Mouse (Mus musculus): ENCODE measurements around the gene Vps11.
"Not testable (repeated sequence)": the region's sequence is repeated elsewhere in the genome, so short reads cannot be mapped to it uniquely, and the experiment has no call there.

Gene Vps11

DNA sequence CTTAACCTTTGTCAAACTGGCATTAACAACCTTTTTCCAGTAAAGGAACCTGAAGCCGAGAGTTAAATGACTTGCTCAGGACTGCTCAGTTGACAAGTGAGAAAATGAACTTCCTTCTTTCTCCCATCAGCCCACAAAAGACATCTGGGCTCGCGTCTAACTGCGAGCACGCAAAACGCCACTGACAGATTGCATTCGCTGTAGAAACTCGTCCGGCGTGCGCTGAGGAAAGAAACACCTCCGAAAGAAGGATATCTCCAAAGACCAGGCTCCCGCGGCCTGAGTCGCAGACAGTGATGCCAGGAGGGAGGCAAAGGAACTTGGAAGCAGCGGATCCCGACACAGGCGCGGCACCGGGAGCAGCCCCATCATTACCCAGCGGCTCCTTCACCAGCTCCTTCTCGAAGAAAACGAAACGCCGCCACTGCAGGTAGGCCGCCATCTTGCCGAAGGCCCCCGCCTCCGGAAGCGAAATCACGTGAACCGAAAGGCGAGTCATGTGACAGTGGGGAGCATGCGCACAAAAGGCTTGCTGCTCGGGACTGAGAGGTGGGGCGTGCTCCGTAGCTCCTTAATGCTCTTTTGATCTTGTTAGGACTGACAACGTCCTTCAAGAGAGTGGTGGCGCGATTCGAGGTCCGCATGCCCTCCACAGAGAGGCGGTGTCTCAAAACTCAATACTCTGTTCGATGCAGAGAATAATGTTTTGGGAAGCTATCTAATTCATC, at the start of gene Vps11:
Vps11 (minus strand) TSS at position 481 of the 728 bp plus-strand sequence.
- DNase-seq (ENCODE audit: low read depth, low spot score) = peak; percentile 99

DNA sequence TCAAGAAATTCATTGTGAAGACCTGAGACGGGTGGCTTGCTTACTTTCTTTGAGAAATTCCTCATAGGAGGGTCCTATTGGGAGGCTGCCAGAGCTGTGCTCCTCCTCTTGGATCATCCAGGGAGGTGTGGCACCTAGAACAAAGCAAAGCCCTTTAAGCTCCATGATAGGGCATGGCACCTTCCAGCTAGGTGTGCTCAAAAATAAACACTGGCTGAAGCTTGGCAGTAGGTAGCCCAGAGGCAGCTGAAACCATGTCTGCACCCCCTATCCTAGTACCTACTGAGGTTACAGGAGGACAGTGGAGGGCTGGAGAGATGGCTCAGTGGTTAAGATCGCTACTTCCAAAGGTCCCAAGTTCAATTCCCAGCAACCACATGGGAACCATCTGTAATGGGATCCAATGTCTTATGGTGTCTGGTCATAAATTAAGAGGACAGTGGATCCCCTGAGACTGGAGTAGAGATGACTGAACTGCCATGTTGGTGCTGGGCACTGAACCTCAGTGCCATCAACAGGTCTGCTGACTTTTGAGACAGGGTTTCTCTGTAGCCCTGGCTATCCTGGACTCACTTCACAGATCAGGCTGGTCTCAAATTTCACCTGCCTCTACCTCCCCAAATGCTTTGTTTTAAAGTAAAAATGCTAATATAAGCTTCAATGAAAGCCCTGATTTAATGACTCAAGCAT, 49.3 kb upstream of the Vps11 start:
- no peak for DNase-seq (ENCODE audit: low read depth, low spot score)

DNA sequence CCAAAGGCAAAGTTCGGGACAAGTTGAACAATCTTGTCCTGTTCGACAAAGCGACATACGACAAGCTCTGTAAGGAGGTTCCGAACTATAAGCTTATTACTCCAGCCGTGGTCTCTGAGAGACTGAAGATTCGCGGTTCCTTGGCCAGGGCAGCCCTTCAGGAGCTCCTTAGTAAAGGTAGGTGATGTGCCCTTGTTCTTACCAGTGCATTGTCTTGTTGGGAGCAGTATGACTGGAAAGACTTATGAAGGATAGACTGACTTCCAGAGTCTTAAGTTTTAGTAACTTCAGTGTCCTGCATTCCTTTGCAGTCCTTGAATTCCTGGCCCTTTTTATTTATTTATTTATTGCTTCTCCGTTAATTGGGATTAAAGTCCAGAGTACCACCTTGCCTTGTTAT, 47.2 kb upstream of the Vps11 start:
- DNase-seq (ENCODE audit: low read depth, low spot score) = not testable (repeated sequence)

DNA sequence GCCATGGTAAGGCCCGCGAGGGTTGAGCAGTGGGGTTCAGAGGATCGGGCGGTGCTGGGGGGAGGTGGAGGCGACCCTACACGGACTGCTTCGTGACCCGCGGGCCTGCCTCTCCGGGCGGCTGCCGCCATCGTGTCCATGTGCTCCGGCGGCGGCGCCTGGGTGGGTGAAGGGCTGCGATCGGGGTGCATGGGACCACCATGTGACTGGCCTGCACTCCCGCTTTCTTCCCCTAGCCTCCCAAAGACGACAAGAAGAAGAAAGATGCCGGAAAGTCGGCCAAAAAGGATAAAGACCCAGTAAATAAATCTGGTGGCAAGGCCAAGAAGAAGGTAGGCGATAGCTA, 46.3 kb upstream of the Vps11 start:
- DNase-seq (ENCODE audit: low read depth, low spot score) = no peak

DNA sequence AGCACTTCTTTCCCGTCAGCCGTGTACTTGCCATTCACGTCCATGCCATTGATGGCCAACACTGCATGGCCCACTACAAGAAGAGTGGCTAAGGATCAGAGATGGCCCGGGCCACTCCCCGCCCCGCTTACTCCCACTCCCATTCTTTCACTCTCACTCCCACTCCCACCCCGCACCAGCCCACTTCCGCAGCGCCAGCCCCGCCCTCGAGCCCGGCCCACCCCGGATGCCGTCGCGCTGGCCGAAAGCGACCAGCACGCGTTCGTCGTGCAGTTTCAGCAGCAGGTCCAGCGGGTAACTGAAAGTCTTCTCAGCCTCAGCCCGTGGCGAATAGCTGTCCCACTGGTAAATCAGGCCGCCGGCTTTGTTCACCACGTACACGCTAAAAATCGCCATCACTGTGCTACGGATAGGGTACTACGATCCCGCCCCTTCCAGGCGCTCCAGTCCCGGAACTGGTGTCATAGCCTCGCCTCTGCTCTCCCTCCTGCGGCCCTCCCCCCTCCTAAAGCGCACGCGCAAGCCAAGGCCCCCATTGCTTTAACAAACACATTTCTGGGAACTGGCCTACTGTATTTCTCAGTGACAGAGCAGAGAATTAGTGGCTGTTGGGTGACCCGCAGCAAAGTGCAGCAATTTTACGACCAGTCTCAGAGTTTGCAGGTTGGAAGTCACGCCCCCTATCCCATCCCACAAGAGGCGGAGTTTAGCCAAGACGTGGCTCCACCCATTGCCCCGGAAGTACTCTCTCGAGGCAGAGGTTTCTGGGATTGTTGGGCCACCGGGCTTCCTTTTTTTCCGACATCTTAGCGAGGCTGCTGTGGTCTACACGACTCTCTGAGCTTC, 45.7 kb upstream of the Vps11 start, which contains the start of the genes Rps25 and Trappc4:
Rps25 (plus strand) TSS at position 234 of the 846 bp plus-strand sequence.
Trappc4 (minus strand) TSS at position 695 of the 846 bp plus-strand sequence.
- peak; percentile 95 for DNase-seq (ENCODE audit: low read depth, low spot score)

DNA sequence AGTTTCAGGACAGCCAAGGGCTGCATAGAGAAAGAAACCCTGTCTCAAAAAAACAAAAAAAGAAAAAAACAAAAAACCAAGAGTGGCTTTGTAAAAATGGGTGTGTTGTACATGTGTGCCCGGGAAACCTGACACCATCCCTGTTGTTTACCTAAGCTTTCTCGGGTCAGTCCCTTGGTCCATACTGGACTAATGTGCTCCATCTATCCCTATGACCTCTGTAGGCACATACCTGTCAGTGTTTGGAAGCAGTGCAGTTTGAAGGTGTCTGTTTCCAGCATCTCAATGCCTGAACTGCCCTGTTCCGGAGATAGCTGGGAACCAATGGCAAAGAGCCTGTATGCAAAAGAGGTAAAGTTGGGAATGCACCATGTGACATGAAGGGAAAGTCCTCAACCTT, 43.5 kb upstream of the Vps11 start:
- no peak for DNase-seq (ENCODE audit: low read depth, low spot score)

DNA sequence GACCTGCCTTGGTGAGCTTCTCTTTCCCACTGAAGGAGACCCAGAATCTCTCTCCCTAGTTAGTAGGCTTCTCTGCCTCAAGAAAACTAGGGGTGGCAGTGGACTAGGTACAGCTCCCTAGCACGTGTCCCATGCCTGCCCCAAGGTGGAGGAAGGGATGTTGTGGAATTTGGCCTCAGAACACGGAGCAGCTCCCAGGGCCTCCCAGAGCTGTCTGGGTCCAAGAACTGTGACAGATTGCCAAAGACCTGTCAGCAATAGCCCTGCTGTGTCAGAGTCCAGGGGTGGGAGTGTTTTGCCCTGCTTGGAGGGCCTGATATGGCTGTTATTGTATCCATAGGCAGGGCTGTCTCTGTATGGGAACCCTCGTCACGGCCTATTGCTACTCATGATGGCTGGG, 39.6 kb upstream of the Vps11 start:
- DNase-seq (ENCODE audit: low read depth, low spot score) = no peak

DNA sequence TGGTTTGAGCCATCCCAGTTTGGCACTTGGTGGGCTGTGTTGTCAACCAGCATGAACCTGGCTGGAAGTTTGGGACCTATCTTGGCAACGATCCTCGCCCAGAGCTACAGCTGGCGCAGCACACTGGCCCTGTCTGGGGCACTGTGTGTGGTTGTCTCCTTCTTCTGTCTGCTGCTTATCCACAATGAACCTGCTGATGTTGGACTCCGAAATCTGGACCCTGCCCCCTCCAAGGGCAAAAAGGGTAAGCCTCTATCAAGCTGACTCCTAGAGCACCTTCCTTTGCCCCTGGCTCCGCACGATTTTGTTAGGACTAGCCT, 38.3 kb upstream of the Vps11 start:
- DNase-seq (ENCODE audit: low read depth, low spot score) = no peak

DNA sequence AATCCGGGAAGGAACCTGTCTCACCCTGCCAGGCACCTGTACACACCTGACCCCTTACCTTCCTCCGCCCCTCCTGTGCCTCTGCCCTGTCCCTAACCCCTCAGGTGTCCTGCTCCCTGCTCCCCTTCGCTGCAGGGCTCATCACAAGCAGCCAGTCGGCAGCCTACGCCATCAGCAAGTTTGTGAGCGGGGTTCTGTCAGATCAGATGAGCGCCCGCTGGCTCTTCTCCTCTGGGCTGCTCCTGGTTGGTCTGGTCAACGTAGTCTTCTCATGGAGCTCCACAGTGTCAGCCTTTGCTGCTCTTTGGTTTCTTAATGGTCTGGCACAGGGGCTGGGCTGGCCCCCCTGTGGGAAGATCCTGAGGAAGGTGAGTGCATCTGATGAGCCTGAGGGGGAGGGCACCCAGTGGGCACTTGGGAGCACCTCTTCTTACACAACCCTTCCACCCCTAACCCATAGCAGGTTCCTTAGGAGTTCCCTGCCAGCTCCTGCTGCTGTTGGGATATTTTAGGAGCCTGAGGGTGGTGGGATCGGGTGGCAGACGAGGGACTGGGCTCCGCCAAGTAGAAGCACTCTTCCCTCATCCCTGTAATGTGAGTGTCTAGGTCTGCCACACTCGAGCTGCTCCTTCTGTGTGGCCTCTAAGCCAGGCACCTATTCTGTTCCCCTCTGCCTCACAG, 37.8 kb upstream of the Vps11 start:
- no peak for DNase-seq (ENCODE audit: low read depth, low spot score)

DNA sequence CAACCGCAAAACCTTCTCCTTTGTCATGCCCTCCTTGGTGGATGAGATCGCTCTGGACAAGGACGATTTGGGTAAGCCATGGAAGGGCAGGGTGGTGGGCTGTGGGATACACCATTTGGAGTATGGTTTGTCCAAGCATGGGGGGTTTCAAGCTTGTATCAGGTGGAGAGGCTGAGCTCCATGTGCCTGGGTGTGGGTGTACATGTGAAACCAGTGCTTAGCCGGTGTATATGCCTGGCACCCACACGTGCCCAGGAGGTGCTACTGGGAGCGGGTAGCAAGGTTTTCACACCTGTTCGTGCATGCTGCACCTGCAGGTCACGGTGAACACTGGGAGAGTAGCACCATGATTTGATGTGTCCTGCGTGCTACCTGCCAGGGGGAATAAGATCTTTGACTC, 37.1 kb upstream of the Vps11 start:
- no peak for DNase-seq (ENCODE audit: low read depth, low spot score)

DNA sequence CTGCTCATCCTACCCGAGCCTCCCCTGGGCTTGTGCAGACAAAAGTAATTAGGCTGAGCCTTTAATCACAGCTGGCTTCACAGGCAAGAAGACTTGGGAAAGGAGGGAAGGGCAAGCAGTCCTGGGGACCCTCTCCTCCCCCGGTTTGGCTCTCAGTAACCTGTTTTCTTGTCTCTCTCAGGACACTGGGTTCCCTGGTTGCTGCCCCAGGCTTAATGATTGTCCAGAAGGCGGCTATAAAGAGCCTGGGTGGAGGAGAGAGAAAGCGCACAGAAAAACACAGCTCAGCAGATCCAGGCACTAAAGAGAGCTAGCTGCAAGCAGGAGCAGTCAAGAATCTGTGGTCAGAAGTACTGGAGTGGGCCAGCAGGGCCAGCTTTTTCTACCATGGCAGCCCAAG, 36.6 kb upstream of the Vps11 start:
- no peak for DNase-seq (ENCODE audit: low read depth, low spot score)

DNA sequence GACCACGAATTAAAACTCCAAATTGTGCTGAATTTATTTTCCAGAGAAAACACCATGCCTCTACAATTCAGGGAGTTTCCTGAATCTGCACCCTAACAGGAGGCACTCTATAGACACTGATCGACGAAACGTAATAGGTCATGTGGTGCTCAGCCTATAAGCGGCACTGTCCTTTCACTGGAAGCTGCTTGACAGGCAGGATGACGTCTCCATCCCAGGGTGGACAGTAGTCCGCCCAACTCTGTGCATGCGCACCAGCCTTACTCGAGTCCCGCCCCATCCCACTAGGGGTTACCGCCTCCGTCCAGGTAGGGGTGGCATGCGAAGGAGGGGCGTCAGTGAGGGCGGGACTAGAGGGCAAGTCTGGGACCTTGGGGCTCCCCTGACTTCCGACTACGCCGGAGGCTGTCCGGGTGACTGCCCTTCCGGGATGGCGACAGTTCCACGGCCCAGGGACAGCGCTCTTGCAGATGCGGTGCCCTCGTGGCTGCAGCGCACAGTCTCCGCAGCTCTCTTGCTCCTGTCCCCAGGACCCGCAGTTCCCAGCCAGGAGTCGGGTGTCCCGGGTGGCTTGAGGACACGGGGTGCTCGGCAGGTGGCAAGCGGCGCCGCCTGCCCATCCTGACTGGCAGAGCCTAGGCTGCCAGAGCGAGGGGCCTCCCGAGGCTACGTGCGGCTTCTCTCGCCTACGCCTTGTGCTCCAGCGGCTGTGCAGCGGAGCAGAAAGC, 35.4 kb upstream of the Vps11 start, which contains the start of gene Slc37a4:
Slc37a4 (plus strand) TSS at position 169 of the 728 bp plus-strand sequence.
- peak; percentile 94 for DNase-seq (ENCODE audit: low read depth, low spot score)

DNA sequence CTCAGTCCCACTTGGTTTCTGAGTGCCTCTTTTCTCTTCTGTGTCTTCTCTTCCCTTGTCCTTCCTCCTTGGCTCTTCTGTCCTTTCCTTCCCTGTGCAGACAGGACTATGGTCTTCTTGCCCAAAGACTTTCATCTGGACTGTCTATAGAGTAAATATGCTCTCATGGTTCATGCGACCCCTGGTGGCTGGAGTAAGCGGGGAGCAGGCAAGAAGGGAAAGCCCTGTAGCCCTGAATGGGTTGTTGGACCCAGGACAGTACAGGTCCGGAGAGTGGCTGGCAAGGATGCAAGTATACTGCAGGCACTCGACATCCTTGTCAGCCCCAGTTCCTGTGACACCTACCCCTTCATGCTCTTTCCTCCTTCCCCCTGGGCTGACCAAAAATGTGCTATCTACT, 30.0 kb upstream of the Vps11 start:
- DNase-seq (ENCODE audit: low read depth, low spot score) = peak; percentile 80

DNA sequence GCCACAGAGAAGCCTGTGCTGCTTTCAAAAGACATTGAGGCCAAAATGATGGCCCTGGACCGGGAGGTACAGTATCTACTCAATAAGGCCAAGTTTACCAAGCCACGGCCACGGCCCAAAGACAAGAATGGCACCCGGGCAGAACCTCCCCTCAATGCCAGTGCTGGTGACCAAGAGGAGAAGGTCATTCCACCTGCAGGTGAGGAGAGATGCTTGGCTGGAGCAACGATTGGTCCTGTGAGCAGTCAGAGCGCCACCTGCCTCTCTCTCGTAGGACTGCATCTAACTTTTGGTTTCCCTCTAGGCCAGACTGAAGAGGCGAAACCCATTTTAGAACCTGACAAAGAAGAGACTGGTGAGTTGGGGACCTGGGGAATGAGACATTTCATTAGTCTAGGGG, 27.8 kb upstream of the Vps11 start:
- DNase-seq (ENCODE audit: low read depth, low spot score) = peak; percentile 80

DNA sequence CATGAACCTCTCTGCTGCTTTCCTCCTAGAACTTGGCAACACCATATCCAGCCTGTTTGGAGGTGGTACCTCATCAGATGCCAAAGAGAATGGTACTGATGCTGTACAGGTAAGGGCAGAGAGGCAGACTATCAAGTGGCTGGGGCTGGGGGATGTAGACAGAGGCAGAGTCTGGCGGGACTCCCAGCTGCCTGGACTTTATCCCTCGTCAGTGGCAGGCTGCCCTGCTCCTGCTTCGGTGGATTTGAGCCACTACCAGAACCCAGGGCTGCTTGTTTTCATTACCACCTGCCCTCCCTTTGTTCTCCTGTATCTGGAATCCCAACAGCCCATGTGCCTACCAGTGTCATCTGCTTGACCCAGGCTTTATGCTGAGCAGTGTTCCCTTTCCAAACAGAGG, 25.8 kb upstream of the Vps11 start:
- DNase-seq (ENCODE audit: low read depth, low spot score) = no peak

DNA sequence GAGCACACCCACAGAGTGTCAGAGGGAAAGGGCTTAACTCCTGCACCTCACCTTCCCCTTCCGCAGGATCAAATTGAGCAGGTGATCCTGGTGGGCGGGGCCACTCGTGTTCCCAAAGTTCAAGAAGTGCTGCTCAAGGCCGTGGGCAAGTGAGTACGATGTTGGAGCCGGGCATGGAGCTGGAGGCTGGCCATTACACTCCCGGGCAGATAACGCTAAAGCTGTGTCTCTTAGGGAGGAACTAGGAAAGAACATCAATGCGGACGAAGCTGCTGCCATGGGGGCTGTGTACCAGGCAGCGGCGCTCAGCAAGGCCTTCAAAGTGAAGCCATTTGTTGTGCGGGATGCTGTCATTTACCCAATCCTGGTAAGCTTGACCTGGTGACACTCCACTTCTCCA, 23.1 kb upstream of the Vps11 start:
- DNase-seq (ENCODE audit: low read depth, low spot score) = no peak

DNA sequence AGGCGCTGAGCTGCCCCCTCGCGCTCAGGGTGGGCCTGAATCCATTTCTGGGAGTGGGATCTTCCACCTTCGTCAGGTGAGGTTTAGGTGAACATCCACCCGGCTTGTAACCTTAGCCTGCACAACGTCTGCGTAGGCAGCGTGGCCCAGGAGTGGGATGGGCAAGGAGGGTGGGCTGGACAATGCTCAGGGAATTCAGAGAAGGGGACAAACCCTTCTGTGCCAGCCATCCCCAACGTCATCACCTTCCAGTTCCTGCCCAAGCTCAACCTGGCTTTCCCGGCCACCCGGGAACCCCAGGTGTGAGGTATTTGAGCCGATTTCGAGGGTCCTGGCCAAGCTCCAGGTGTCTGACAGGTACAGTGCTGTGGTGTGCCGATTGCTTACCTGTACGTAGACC, 18.4 kb upstream of the Vps11 start:
- DNase-seq (ENCODE audit: low read depth, low spot score) = no peak

DNA sequence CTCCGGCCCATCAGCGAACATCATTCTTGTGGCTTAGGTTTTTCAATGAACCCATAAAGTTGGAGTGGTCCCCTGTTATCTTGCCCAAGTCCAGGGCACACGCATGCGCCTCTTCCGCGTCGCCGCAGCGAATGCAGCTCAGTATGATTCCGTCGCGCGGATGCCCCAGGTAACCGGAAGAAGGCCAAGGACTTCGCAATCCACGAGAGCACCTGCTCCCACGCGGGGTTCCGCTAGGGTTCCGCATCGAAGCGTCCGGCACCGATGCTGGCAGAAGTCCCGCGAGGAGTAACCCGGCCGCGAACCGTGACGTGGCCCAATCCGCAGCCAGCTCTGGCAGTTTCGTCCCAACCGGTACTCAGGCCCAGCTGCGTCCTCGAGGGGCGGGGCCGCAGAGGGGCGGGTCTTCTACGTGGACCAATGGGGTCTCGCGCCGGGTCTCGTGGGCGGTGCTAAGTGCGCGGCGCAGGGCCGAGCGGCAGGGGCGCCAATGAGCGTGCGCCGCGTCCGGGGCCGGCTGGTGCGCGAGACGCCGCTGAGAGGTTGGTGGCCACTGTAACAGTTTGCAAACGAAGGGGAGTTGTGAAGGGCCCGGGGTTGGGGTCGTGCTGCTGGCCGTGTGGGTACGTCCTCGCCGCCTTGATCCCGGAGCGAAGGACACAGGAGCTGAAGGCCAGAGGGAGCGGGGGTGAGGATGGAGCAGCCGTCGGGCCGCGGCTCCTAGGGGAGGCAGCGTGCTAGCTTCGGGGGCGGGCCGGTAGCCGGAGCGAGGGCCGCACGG, 17.8 kb upstream of the Vps11 start, which contains the start of gene Hyou1:
Hyou1 (plus strand) TSS at position 437 of the 781 bp plus-strand sequence.
- DNase-seq (ENCODE audit: low read depth, low spot score) = peak; percentile 99

DNA sequence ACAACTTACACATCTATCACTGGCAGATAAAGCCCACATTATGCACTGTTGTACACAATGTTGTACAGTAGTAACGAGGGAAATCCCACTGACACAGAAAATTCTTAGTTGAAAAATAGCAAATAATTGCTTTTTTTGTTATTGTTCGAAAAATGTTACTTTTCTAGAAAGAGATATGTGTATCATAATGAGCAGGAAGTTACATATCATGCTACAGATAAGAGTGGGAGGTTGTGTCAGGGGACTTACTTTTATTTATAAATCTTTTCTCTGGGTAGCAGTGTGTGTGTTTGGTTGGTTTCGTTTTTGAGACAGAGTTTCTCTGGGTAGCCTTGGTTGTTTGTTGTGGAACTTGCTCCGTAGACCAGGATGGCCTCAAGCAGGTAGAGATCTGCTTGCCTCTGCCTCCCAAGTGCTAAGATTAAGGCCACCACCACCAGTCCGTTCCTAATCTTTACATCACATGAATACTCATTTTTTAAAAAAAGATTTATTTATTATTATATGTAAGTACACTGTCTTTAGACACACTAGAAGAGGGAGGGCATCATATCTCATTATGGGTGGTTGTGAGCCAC, 16.8 kb upstream of the Vps11 start:
- DNase-seq (ENCODE audit: low read depth, low spot score) = peak; percentile 46

DNA sequence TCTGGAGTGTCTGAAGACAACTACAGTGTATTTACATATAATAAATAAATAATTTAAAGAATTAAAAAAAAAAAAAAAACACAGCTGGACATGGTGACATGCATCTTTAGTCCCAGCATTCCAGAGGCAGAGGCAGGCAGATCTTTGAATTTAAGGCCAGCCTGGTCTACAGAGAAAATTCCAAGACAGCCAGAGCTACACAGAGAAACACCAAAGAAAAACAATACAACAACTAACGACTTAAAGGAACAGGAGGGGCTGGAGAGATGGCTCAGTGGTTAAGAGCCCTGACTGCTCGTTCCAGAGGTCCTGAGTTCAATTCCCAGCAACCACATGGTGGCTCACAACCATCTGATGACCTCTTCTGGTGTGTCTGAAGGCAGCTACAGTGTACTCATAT, 15.9 kb upstream of the Vps11 start:
- DNase-seq (ENCODE audit: low read depth, low spot score) = not testable (repeated sequence)

Measured in CD4-positive, CD25-positive, alpha-beta regulatory T cell, adult 2 months (primary cell).